Mouse (Mus musculus) forebrain, embryonic 15.5 days (tissue): Measurements from ENCODE around the gene Cadm2. TPM values are rescaled to one million over a fixed set of nuclear protein-coding genes. Genes with fewer than 3 reads are reported as not detected.

Experiments used
- ATAC-seq: fragments of 200-750 bp; cut with Nextera tagmentation; replicated peaks from 2 replicates; pipeline ENCODE4 v1.8.0; 2017; ENCODE audit warnings: mild to moderate bottlenecking, moderate TSS enrichment, moderate library complexity
- H3K27ac ChIP-seq: fragments of 300-500 bp; sonication (generic); replicated peaks from 2 replicates; pipeline ENCODE4 v1.5.1; 2015; ENCODE audit warnings: mild to moderate bottlenecking, inconsistent platforms
- H3K27me3 ChIP-seq: fragments of 300-500 bp; sonication (generic); 2 replicates; pipeline ENCODE4 v1.6.1; 2015; ENCODE audit warnings: inconsistent platforms
- H3K36me3 ChIP-seq: fragments of 300-500 bp; sonication (generic); 2 replicates; pipeline ENCODE4 v1.6.1; 2015; ENCODE audit warnings: mild to moderate bottlenecking, inconsistent platforms
- H3K4me1 ChIP-seq: fragments of 300-500 bp; sonication (generic); 2 replicates; pipeline ENCODE4 v1.6.1; 2015; ENCODE audit warnings: inconsistent platforms
- H3K4me2 ChIP-seq: fragments of 300-500 bp; sonication (generic); replicated peaks from 2 replicates; pipeline ENCODE4 v1.6.1; 2015; ENCODE audit warnings: mild to moderate bottlenecking, inconsistent platforms
- H3K4me3 ChIP-seq: fragments of 300-500 bp; sonication (generic); 2 replicates; pipeline ENCODE4 v1.5.1; 2015; ENCODE audit warnings: mild to moderate bottlenecking, inconsistent platforms
- H3K9ac ChIP-seq: fragments of 300-500 bp; sonication (generic); replicated peaks from 2 replicates; pipeline ENCODE4 v1.6.1; 2015; ENCODE audit warnings: mild to moderate bottlenecking, inconsistent platforms
- H3K9me3 ChIP-seq: fragments of 300-500 bp; sonication (generic); 2 replicates; pipeline ENCODE4 v1.6.1; 2016; ENCODE audit warnings: inconsistent platforms
- WGBS: fragments of 180-500 bp; shearing (Covaris S2); methylation state at CpG from one replicate; pipeline ENCODE4 v1.1.7; 2015; ENCODE audit warnings: mixed read lengths; 5-methylcytosine and 5-hydroxymethylcytosine counted together
- polyA plus RNA-seq: library from polyadenylated mRNA; unstranded; fragments of >200 nt; fragmentation: Nextera tagmentation; extraction: Ambion mirVana; gene quantifications from 2 replicates; pipeline ENCODE4 v1.2.1, GENCODE M21; 2015

The Cadm2 gene
- polyA plus RNA-seq, 1 experiment from 2014 or later = 36.4 TPM

- H3K4me1 ChIP-seq = peaks cover 6% of the 10 kb centered on the region
- H3K36me3 ChIP-seq = no peaks in the 10 kb centered on the region
- H3K9me3 ChIP-seq = no peaks in the 10 kb centered on the region
- H3K9ac ChIP-seq = no peak overlapping the region
- no peak for ATAC-seq
- WGBS = 55% methylated on average over 3 of the region's 3 CpGs
- H3K4me2 ChIP-seq = no peak overlapping the region
- H3K27me3 ChIP-seq = no peaks in the 10 kb centered on the region
- H3K27ac ChIP-seq = no peak overlapping the region
- no peak overlapping the region for H3K4me3 ChIP-seq
These were observed 718.9 kb downstream of the Cadm2 start for GRCm38 (mm10) chr16:66901801-66902200.

GRCm38 (mm10) chr16:66900664-66901063 is 720.0 kb downstream of the Cadm2 start:
- 33% methylated on average over 4 of the region's 4 CpGs for WGBS
- Histone ChIP-seq H3K36me3 (no peaks in the 10 kb centered on the region), H3K4me1 (peaks cover 6% of the 10 kb centered on the region), H3K4me3 (no peak overlapping the region), H3K27me3 (no peaks in the 10 kb centered on the region), H3K9me3 (no peaks in the 10 kb centered on the region), H3K4me2 (no peak overlapping the region), H3K9ac (no peak overlapping the region), H3K27ac (no peak overlapping the region)
- ATAC-seq = no peak

GRCm38 (mm10) chr16:66892359-66892758 is 728.3 kb downstream of the Cadm2 start:
- ATAC-seq = no peak
- Histone ChIP-seq H3K4me3 (no peak overlapping the region), H3K4me2 (no peak overlapping the region), H3K36me3 (no peaks in the 10 kb centered on the region), H3K27ac (no peak overlapping the region), H3K27me3 (no peaks in the 10 kb centered on the region), H3K4me1 (no peaks in the 10 kb centered on the region), H3K9me3 (no peaks in the 10 kb centered on the region), H3K9ac (no peak overlapping the region)
- 91% methylated on average over 6 of the region's 6 CpGs for WGBS

- Histone ChIP-seq H3K36me3 (no peaks in the 10 kb centered on the region), H3K9me3 (no peaks in the 10 kb centered on the region), H3K4me1 (no peaks in the 10 kb centered on the region), H3K4me2 (no peak overlapping the region), H3K27ac (no peak overlapping the region), H3K4me3 (no peak overlapping the region), H3K27me3 (no peaks in the 10 kb centered on the region), H3K9ac (no peak overlapping the region)
- WGBS = 67% methylated on average over 6 of the region's 6 CpGs
- ATAC-seq = no peak
These were observed 729.0 kb downstream of the Cadm2 start for GRCm38 (mm10) chr16:66891559-66892247.

GRCm38 (mm10) chr16:66889907-66890306 is 730.8 kb downstream of the Cadm2 start:
- Histone ChIP-seq H3K27me3 (no peaks in the 10 kb centered on the region), H3K4me3 (no peak overlapping the region), H3K9ac (no peak overlapping the region), H3K4me1 (no peaks in the 10 kb centered on the region), H3K4me2 (no peak overlapping the region), H3K36me3 (no peaks in the 10 kb centered on the region), H3K27ac (no peak overlapping the region), H3K9me3 (no peaks in the 10 kb centered on the region)
- ATAC-seq = no peak
- 90% methylated on average over 8 of the region's 8 CpGs for WGBS

- no peak for ATAC-seq
- Histone ChIP-seq H3K36me3 (no peaks in the 10 kb centered on the region), H3K27ac (no peak overlapping the region), H3K27me3 (no peaks in the 10 kb centered on the region), H3K4me3 (no peak overlapping the region), H3K4me2 (no peak overlapping the region), H3K9ac (no peak overlapping the region), H3K4me1 (no peaks in the 10 kb centered on the region), H3K9me3 (no peaks in the 10 kb centered on the region)
- 63% methylated on average over 3 of the region's 3 CpGs for WGBS
These were observed 738.1 kb downstream of the Cadm2 start for GRCm38 (mm10) chr16:66882597-66882996.

GRCm38 (mm10) chr16:66871201-66871600 is 749.5 kb downstream of the Cadm2 start:
- Histone ChIP-seq H3K4me2 (no peak overlapping the region), H3K36me3 (no peaks in the 10 kb centered on the region), H3K9ac (no peak overlapping the region), H3K27me3 (no peaks in the 10 kb centered on the region), H3K9me3 (no peaks in the 10 kb centered on the region), H3K4me3 (no peak overlapping the region), H3K27ac (no peak overlapping the region), H3K4me1 (no peaks in the 10 kb centered on the region)
- no peak for ATAC-seq
- WGBS = 80% methylated on average over 3 of the region's 3 CpGs

- Histone ChIP-seq H3K4me1 (peaks cover 5% of the 10 kb centered on the region; the same call in 1 of the 2 replicates), H3K36me3 (no peaks in the 10 kb centered on the region), H3K27me3 (no peaks in the 10 kb centered on the region), H3K4me2 (no peak overlapping the region), H3K27ac (no peak overlapping the region), H3K9ac (no peak overlapping the region), H3K4me3 (no peak overlapping the region), H3K9me3 (no peaks in the 10 kb centered on the region)
- no peak for ATAC-seq
- 52% methylated on average over 3 of the region's 3 CpGs for WGBS
These were observed 769.7 kb downstream of the Cadm2 start for GRCm38 (mm10) chr16:66851047-66851446.

GRCm38 (mm10) chr16:66824866-66825265 is 795.8 kb downstream of the Cadm2 start:
- Histone ChIP-seq H3K27ac (no peak overlapping the region), H3K27me3 (no peaks in the 10 kb centered on the region), H3K4me3 (no peak overlapping the region), H3K4me1 (no peaks in the 10 kb centered on the region), H3K9ac (no peak overlapping the region), H3K36me3 (no peaks in the 10 kb centered on the region), H3K4me2 (no peak overlapping the region), H3K9me3 (no peaks in the 10 kb centered on the region)
- ATAC-seq = no peak
- WGBS = 93% methylated on average over 3 of the region's 3 CpGs

GRCm38 (mm10) chr16:66811495-66811894 is 809.2 kb downstream of the Cadm2 start:
- Histone ChIP-seq H3K9ac (no peak overlapping the region), H3K27me3 (no peaks in the 10 kb centered on the region), H3K9me3 (no peaks in the 10 kb centered on the region), H3K4me3 (no peak overlapping the region), H3K27ac (no peak overlapping the region), H3K4me2 (no peak overlapping the region), H3K36me3 (no peaks in the 10 kb centered on the region), H3K4me1 (no peaks in the 10 kb centered on the region)
- 0 out of 2 replicates have a peak, but pooled peaks have one; percentile 38 for ATAC-seq

- H3K4me1 ChIP-seq = no peaks in the 10 kb centered on the region
- H3K9ac ChIP-seq = no peak overlapping the region
- ATAC-seq = no peak
- H3K4me3 ChIP-seq = no peak overlapping the region
- no peaks in the 10 kb centered on the region for H3K9me3 ChIP-seq
- no peaks in the 10 kb centered on the region for H3K27me3 ChIP-seq
- no peak overlapping the region for H3K27ac ChIP-seq
- 44% methylated on average over 3 of the region's 3 CpGs for WGBS
- no peak overlapping the region for H3K4me2 ChIP-seq
- no peaks in the 10 kb centered on the region for H3K36me3 ChIP-seq
These were observed 822.5 kb downstream of the Cadm2 start for GRCm38 (mm10) chr16:66798204-66798603.

GRCm38 (mm10) chr16:66793067-66793466 is 827.6 kb downstream of the Cadm2 start:
- WGBS = 85% methylated on average over 3 of the region's 3 CpGs

GRCm38 (mm10) chr16:66771883-66772282 is 848.8 kb downstream of the Cadm2 start:
- WGBS = 28% methylated on average over 4 of the region's 4 CpGs
- H3K27me3 ChIP-seq = no peaks in the 10 kb centered on the region
- no peaks in the 10 kb centered on the region for H3K36me3 ChIP-seq
- 0 out of 2 replicates have a peak, but pooled peaks have one; percentile 38 for ATAC-seq
- H3K4me1 ChIP-seq = peaks cover 14% of the 10 kb centered on the region
- H3K4me2 ChIP-seq = no peak overlapping the region
- H3K9ac ChIP-seq = no peak overlapping the region
- H3K4me3 ChIP-seq = no peak overlapping the region
- H3K27ac ChIP-seq = no peak overlapping the region
- H3K9me3 ChIP-seq = no peaks in the 10 kb centered on the region

More at GRCm38 (mm10) chr16:66793067-66793466, 827.6 kb downstream of the Cadm2 start:
- no peaks in the 10 kb centered on the region for H3K4me1 ChIP-seq
- no peak overlapping the region for H3K27ac ChIP-seq
- no peaks in the 10 kb centered on the region for H3K9me3 ChIP-seq
- no peak overlapping the region for H3K4me3 ChIP-seq
- no peaks in the 10 kb centered on the region for H3K27me3 ChIP-seq
- no peak overlapping the region for H3K9ac ChIP-seq
- no peak overlapping the region for H3K4me2 ChIP-seq
- ATAC-seq = no peak
- H3K36me3 ChIP-seq = no peaks in the 10 kb centered on the region
